Mouse (Mus musculus) heart, adult 18-20 months (tissue): ENCODE data around the gene Tmem121. TPM values are rescaled to one million over a fixed set of nuclear protein-coding genes. Genes with fewer than 3 reads are reported as not detected.

Experiments
- DNase-seq, 2 experiments: peaks; one replicate each; pipeline ENCODE4 v3.0.0; 2021 to 2022; ENCODE audit warnings: mixed read lengths in 1 of 2
- long read RNA-seq, 2 experiments: library from polyadenylated mRNA; stranded (forward); transcript quantifications; one replicate each; pipeline ENCODE4 v2.0.0; 2021
- total RNA-seq, 2 experiments: library from RNA; stranded (reverse); gene quantifications; 2 replicates each; pipeline ENCODE4 v1.2.3; 2021

The Tmem121 gene
- total RNA-seq: not detected
- long read RNA-seq, experiment 1: 0 reads
- long read RNA-seq, experiment 2: 0 reads

- DNase-seq: no peak
These were observed at the start of gene Tmem121 for GRCm38 (mm10) chr12:113185442-113186291. Tmem121 (plus strand) TSS chr12:113185930.

DNA sequence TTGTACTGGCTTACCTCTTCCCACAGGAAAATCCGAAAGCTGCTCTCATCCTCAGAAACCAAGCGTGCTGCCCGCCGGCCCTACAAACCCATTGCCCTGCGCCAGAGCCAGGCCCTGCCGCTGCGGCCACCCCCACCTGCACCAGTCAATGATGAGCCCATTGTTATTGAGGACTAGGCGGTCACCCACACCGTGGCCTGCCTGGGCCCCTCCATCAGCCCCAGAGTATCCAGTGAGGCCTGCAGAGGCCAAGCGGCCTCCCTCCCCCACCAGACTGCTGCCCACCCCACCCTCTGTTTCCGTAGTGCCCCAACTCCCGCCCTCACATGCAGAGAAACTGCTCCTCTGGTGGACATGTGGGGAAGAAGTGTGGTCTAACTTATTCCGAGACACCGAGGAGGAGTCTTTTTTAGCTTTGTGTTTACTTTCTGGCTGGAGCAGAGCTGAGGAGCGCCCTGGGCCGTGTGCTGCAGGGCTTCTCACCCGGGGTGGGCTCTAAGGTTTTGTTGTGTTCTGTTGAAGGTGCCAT is 49.2 kb upstream of the Tmem121 start:
- DNase-seq: no peak

DNA sequence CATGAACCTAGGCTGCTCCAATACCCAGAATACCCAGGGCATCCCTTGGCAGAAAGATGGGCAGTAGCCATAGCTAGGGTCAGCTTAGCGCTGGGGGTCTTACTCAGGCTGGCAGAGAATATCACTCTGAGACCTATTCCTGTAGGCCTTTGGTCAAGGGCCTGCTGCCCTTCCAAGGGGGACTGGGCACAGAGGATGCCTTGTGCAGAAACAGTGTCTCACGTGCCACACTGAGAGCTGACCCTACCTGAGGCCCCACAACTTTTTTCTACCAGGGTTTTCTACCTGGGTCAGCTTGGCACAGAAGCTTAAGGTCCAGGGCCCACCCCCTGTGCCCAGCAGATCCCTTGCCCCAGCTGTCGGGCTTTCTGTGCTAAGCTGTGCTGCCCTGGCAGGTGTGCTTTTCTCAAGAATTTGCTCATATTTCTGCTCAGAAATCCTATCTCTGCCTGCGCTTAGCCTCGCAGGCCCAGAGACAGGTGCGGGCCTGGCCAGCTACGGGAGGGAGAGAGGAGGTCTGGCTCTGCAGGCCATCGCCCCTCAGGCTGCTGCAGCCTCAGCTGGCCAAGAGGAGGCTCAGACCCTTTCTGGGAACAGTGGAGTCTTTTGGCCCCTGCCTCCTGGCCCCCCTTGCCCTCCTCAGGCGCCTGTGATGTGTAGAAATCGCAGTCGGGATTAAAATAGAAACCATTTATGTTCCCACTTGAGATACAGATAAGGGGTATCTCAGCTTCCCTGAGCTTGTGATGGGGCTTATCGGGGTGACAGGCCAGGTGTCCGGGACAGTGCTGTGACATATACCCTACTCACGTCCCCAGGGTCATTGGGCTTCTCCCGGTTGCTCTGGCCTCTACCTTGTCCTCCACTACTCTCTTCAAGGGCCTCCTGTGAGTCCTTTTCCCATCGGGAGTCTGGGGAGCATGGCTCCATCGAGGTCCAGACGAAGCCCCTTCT is 48.2 kb upstream of the Tmem121 start:
- peak; percentile 69 to 83 for DNase-seq

- peak in 1 of 2 experiments; percentile 34 for DNase-seq
These were observed 47.4 kb upstream of the Tmem121 start for GRCm38 (mm10) chr12:113138291-113138690.

- DNase-seq: peak; percentile 35 to 53
These were observed 46.5 kb upstream of the Tmem121 start for GRCm38 (mm10) chr12:113138901-113139864.

GRCm38 (mm10) chr12:113139908-113140615 is 45.7 kb upstream of the Tmem121 start, which contains the start of gene Crip2:
Crip2 (plus strand) TSS chr12:113140236.
- DNase-seq: peak; percentile 94 to 96

DNA sequence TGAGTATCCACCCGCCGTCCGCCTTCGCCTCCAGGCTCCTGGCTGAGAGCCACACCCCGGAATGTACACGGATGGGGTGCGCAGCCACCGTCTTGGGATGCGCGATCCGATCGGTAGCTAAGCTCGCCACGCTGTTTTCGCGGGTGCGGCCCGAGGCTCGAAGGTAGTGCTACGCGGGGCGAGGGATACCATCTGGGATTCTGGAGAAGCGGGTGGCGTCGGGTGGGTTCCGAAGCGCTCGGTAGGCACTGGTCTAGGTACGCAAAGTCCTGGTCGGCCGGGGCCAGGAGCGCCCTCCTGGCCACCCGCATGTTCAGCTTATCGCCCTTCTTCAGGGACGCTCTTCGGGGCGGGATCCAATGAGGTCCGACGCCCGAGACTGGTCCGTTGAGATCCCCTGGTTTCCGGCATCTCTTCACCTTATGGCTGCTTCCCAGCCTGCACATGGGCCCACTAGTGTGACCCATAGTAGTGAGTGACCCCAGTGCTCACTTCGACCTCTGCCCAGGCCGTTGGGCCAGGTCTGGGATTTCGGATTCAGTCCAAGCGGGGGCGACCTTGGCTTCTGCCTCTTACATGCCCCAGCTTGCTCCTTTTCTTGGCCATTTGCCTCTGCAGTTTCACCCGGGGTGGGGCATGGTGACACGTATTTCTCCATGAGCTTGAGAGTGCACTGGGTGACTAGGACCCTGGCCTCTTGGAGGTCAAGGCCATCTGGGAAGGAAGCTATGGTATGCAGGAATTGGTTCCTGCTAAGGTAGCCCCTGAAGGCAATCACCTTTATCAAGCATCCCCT is 44.9 kb upstream of the Tmem121 start:
- peak; percentile 83 to 86 for DNase-seq

GRCm38 (mm10) chr12:113141531-113141973 is 44.2 kb upstream of the Tmem121 start:
- DNase-seq: peak; percentile 86 to 89

DNA sequence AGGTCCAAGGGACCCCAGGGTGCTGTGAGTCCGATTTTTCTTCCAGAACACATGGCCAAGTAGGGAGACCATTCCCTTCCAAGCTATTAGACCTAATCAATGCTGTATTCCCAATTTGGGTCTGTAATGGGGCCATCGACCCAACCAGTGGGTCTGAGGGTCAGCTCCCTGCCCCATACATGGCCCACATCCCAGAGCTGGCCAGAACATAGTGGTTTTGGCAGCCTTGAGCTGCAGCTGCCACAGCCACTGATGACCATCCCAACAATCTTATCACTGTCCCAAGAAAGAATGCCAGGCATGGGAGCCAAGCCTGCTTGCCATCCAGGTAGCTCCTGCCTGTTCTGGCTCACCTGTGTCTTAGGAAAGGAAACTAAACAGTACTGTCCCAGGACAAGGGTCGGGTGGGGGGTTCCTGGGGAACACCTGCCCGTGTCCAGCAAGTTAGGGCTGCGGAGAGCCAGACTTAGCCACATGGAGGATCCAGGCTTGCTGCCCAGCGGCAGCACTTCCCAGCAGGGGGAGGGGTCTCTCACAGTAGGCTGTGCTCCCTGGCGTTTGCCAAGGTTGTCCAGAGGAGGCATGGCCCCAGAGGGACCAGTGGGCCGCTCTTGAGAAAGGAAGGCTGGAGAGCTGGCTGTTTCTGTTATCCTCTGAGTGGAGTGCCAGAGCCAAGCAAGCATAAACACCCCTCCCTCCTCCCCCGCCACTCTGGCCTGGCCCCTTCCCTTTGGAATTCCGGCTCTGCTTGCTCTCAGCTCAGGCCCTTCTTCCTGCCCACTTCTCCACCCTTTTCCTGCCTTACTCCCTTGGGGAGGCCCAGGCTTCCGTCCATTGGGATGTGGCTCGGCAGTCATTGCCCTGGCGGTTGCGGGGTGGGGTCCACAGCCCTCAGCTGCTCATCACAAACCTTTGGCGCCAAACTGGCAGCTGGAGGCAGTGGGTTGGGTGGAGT is 43.4 kb upstream of the Tmem121 start:
- DNase-seq: peak; percentile 92 to 97

- DNase-seq: peak; percentile 76 to 78
These were observed 42.6 kb upstream of the Tmem121 start for GRCm38 (mm10) chr12:113143164-113143563.

DNA sequence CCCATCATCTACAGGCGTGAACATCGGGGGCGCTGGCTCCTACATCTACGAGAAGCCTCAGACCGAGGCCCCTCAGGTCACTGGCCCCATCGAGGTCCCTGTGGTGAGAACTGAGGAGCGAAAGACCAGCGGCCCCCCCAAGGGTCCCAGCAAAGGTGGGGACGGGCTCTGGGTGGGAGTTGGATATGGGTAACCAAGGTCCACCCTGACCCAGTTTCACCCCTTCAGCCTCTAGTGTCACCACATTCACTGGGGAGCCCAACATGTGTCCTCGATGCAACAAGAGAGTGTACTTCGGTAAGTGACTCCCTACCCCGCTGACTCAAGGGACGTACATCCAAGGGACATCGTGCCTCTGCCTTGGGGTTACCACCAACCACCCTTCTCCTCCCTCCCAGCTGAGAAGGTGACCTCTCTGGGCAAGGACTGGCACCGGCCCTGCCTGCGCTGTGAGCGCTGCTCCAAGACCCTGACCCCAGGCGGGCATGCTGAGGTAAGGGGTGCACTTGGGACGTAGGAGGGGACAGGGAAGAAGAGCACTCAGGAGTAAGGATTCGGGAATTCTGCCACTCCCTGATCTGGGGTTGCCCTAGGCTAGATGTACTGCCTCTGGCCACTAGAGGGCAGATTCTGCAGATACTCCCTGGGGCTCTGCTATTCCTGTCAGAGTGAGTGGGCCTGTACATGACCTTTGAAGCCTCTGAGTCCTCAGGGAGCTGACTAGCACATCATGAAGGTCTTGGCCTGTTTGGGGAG is 41.6 kb upstream of the Tmem121 start:
- peak; percentile 76 to 77 for DNase-seq

- no peak for DNase-seq
These were observed 40.8 kb upstream of the Tmem121 start for GRCm38 (mm10) chr12:113144886-113145285.

DNA sequence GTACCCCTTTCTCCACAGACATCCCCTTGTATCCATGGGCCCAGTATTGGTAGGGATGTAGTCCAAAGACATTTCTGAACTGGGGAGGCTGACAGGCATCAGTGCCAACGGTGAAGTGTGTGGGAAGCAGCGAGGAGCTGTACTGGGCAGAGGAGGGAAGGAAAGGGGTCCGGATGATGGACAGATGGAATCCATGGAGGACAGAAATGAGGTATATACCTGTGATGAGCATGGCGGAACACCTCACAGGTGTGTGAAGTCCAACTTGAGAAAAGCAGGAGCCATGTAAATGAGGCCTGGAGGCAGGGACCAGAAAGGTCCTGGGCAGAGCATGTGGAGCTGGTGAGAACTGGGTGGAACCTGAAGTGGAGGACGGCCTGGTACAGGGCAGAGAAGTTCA is 40.1 kb upstream of the Tmem121 start:
- DNase-seq: no peak

GRCm38 (mm10) chr12:113146112-113147057 is 39.3 kb upstream of the Tmem121 start, which contains the start of gene Crip1:
Crip1 (plus strand) TSS chr12:113146316.
- peak; percentile 92 to 98 for DNase-seq

DNA sequence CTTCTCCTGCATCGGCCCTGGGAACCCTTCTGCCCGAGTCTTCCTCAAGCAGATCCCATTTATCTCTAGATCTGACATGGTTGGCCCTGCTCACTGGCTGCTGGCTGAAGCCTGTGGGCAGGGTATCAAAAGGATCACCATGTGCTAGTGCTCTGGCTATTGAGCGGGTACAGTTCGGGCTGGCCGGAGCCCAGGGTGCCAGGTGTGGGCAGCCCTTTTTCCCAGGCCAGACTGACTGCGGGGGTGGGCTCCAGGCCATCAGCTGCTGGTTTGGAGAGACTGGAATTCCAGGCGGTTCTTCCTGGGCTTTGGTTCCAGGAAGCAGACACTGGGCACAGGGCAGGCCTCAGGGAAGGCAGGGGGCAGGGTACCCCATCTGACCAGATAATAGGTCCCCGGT is 38.2 kb upstream of the Tmem121 start:
- peak; percentile 59 to 60 for DNase-seq

- peak; percentile 75 to 78 for DNase-seq
These were observed 37.2 kb upstream of the Tmem121 start for GRCm38 (mm10) chr12:113148381-113149035.
